Mouse (Mus musculus) testis, postnatal 10 days (tissue): ENCODE results near the gene Arhgap40.

ENCODE experiments used
- DNase-seq: peaks from one replicate; pipeline ENCODE4 v3.0.0; 2021; ENCODE audit warnings: low spot score

Gene Arhgap40

DNA sequence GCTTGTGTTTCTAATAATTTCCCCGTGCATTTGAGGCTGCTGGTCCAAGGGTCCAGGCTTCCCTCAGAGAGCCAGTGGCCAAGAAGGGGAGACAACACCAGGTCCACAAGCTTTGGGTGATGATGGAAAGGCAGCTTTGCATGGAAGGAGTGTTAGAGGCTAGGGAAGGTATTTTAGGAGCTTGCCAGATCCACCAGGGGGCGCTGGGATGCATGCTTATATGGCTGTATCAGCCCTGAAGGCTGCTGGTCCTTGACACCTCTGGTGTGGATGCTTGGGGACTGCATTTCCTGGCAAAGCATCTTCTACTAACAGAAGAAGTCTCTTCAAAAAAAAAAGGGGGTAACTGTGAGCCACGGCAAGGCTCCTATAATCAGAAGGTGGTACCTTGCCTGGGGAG, 37.5 kb downstream of the Arhgap40 start:
- peak; percentile 92 for DNase-seq

DNA sequence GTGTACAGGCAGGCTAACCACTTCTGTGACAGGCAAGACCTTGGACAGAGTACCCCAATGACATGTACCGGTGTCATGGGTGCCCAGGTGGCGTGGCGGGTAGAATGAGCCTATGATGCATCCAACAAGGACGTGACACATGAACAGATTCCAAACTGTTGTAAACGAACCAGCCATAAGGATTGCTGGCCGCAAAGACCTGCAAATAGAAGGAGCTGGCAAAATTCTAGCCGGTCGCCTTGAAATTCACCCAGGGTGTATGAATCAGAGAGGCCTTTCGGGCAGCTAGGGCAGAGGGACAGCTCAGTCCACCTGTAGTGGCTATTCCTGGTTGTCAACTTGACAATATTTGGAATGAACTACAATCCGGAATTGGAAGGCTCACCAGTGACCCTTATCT, 41.8 kb downstream of the Arhgap40 start:
- DNase-seq: no peak

DNA sequence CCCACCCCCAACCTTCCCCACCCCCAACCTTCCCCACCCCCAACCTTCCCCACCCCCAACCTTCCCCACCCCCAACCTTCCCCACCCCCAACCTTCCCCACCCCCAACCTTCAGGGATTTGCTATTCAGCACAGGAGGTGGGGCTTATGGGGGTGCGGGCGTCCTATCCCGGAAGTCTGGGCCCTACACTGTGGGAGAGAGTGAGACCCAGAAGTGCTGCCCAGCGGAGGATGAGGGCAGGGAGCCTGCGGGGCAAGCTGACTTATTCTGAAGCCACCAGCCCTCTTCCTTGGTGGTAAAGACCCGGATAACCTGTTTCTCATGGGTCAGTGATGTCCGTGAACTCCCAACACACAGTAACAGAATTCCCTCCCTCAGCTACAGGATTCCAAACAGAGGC, 42.7 kb downstream of the Arhgap40 start:
- no peak for DNase-seq

DNA sequence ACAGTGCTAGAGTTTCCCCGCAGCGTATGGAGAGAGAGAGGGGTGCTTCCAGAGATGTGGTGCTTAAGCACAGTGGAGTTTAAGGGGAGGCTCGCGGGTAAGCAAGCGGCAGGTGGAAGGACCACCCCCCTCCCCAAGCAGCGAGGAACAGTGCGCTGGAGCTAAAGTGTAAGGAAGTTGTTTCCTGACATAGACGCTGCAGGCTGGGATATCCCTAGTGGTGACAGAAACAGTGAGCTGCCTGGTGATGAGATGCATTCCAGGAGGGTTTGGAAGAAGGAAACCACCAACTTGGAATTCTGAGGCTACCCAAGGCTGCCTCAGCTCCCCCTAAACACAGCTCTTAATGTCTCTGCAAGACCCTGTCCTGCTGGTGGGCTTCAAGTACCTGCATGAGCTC, 43.2 kb downstream of the Arhgap40 start:
- no peak for DNase-seq

DNA sequence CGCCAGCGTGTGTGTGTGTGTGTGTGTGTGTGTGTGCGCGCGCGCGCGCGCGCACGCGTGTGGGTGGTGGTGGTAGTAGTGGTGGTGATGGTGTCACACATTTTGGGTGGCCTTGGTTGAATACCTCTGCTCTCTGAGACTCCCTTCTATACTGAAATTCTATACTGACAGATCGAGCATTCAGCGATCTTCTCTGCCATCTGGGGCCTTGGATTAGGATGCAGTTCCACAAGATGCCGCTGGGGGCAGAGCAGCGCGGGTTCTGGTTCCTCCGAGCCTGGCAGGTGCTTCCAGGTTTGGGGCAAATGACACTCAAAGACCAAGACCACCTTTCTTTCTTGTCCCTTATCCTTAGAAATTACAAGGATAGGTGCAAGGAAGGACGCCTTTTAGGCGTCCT, 43.6 kb downstream of the Arhgap40 start:
- DNase-seq: peak; percentile 83

DNA sequence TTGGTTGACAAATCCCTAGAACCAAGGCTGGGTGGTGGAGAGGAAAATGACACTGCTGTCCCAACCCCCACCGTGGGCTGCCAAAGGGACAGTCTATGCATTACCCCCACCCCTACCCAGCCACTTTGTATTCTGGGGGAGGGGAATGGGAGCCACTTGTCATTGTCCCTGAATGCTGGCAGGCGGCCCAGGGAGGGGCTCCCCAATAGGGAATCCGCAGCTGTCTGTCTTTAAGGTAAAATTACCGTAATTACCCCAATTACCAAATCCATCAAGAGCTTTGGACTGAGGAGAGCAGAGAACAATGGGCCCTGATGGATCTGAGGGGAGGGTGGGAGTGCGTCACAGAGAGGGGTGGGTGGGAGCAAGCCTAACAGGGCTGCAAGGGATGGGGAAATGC, 44.2 kb downstream of the Arhgap40 start:
- no peak for DNase-seq

DNA sequence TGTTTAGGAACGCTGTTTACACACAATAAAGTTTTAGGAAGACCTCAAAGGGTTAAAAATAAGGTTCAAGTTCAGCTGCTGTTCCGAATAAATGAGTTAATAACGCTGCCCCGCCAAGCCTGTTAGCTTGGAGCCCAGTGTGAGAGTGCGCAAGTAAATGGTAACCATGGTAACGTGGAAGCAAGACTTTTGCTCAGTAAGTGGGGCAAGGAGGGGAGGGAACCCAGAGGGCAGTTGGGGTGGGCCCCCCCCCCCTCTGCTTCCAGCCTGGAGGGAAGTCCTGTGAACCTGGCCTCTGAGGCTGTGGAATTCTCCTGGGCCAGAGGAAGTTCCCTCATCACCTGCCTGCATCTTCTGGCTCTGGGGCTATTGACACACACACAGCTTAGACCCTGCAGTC, 47.3 kb downstream of the Arhgap40 start:
- no peak for DNase-seq

DNA sequence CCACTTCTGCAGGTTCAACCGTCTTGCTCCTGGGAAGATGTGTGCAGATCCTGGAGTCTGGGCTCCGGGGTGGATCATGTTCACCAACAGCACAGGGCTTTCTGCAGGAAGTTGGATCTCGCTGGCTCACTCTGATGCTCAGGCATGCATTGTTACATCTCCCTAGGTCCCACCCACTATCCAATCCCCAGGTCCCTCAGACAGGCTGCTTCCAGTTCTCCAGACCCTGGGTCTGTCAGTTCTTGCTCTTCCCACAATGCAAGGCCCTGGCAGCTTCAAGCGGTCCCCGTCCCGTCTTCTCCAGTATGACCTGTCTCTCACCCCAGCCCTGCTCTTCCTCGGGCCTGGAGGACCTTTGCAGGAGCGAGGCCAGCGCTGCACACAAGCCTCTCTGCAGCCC, 48.2 kb downstream of the Arhgap40 start:
- DNase-seq: no peak

DNA sequence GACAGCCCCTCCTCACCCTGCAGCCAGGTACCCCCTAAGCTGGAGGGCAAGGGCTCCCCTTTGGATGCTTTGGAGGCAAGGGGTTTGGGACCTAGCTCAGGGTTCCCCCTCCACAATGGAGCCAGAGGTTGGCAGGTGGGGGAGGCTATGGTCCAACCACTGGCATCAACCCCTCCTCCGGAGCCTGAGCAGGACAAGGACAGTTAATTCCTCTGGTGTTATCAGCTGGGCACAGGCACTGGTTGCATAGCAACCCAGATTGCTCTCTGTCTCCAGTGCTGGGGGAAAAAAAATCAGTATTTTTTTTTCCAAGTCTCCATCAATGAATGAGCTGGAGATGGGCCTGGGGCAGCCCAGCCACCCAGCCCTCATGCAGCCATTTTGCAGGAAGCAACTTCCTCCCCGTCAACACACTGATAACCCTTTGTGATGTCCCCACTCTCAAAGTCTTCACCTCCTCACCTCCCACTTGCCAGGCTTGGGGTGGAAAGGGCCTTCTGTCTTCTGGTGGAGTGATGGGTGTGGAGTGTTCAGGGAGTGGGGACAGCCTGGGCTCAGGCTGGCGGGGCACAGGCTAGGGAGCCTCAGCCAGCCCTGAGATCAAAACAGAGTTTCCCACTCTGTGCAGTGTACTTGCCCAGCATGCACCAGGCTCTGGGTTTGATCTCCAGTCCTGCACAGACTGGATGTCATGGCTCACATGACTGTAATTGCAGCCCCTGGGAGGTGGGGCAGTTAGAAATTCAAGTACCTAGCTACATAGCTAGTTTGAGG, 49.0 kb downstream of the Arhgap40 start:
- DNase-seq: no peak

DNA sequence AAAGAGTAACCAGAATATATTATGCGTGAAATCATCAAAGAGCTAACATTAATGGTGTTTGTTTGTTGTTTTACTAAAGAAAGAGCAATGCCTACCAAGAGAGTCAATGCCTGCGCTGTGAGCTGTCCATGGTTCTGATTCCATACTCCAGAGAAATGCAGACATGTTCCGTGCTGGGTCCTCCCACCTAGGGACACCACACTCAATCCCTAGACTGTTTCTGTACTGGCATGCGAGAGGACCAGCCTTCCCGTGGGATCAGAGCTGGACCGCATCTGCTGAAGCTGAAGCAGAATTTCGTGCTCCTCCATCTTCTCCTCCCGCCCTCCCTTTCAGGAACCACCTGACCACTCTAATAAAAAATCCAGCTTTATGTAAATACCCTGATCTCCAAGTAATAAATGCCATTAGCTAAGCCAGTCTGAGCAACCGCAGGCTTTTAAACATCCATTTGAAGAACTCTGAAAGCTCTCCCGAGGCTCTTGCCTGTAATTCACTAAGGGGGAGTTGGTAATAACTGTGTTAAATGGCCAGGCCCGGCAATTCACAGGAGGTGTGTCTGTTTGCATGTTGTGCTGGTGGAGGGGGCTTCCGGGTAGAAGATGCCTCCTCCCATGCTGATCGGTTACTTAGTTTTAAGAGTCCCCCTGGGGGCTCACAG, 58.0 kb downstream of the Arhgap40 start:
- DNase-seq: peak; percentile 74

DNA sequence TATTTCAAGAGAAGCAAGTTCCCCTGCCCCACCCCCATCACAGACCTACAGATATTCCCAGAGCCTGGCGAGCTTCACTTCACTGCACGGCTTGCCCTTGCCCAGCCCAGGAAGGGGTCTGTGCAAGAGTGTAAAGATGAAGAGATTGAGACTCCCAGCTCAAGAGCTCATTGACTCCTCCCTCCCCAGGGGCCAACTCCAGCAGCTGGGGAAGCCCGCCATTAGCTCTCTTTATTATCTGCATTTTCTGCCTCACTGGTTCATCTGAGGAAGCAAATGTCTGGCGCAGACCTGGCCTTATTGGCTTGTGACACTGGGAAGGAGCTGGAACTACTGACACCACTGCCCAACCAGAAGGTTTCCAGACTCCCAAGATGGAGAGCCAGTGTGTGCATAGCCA, 67.4 kb downstream of the Arhgap40 start:
- DNase-seq: no peak

DNA sequence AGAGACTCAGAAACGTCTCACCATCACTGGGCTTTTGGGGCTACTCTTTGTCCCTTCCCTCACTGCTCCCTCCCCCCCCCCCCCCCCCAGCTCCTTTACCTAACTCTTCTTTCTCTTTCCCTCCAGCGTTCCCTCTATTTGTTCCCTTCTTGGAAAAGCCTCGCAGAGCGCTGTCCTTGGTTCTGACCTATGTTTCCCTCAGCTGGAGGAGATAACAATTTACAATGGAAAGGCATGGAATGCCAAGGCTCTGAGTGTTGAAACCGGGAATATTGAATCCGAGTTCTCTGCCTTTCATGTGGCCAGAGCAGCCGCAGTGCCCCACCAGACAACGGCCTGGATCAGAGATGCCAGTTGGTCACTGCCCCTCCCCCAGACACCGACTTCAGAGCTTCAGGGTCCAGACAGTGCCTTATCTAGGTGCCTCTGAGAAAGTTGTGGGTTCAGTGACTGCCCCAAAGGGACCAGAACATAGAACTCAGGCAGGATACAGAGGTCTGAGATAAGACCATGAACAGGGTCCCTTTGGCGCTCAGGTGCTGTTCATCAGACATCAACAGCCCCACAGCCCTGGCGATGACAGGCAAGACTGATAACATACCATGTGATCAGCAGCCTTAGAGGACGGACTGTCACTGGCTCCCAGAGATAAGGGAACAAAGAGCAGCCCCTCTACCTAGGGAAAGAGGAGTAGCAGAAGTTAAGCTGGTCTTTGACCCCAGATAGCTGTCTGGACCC, 72.2 kb downstream of the Arhgap40 start:
- peak; percentile 70 for DNase-seq

DNA sequence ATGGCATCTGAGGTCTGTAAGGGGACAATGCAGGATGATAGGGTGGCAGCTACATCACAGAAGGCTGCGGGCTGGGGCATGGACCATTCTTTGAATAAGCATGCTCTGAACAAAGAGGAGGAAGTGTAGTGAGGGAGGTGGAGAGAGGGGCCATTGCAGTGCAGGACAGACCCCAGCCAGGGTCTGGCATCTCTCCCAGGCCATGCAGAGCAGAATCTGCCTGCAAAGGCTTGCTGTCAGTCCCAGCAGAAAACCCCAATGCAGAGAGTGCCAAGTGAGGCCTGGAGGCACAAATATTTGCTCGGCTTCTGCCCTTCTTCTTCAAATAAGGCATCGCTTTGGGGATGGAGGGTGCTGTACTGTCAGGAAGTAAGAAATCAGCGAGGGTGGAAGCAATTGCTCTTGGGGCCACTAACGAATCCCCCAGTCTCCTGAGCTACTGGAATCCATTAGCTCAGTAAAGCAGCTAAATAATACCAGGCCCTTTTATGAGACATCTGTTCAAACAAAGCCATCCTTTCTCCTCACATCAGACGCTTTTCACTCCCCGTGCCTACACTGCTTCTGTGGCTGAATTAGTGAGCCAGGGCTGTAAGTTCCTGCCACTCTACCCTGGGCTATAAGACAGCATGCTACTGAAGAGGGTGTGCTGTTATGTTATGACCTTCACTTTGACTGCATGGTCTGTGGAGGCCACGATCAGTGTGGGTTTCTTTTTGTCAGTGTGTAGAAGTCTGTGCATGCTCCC, 76.1 kb downstream of the Arhgap40 start:
- no peak for DNase-seq

DNA sequence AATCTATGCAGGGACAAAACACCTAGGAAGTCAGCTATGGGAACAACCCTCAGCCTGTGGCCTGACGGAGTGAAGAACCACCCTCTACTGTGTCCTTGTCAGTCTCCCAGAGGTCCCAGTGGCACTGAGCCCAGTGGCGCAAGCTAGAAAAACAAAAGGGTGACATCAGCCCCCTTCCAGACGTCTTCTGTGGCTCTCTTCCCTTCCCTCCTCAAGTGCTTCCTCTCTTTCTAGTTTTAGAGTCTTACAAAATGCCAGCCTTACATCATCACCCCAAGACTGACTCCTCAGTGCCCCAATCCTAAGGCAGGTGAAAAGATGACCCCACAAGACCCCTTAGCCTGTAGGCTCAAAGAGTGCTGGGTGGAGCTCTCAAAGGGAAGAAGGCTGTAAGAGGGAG, 77.9 kb downstream of the Arhgap40 start:
- no peak for DNase-seq

DNA sequence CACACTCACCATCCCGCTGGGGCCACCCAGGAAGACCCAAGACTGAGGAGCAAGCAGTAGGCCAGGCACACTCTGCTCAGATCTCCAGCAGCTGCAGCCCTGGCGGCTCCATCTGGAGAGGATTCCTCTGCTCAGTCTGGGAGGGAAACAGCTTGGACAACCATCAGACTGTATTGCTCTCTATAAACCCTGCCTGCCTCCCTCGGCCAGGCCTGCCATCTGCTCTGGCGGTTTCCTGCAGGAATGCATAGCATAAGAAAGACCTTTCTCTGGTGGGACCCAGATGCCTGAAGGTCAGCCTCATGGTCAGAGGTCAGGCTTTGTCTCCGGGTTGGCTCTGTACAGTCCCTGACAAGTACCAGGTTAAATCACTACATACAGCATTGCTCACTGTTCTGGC, 78.7 kb downstream of the Arhgap40 start:
- DNase-seq: no peak

DNA sequence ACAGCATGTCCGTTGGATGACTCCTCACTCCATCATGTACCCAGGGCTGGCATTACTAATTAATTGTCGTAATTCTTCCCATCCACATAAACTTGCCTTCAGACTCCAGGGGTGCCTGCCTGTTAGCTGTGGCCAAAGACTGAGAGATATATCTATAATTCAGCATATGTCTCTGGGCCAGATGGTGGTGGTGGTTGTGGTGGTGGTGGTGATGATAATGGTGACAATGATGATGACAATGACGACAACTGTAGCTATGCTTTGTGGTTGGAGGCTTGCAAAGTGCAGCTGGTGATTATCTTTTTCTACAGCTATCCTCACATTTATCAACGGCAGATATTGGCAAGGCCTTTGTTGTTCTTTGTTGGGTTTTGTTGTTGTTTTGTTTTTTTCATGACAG, 80.8 kb downstream of the Arhgap40 start:
- no peak for DNase-seq

DNA sequence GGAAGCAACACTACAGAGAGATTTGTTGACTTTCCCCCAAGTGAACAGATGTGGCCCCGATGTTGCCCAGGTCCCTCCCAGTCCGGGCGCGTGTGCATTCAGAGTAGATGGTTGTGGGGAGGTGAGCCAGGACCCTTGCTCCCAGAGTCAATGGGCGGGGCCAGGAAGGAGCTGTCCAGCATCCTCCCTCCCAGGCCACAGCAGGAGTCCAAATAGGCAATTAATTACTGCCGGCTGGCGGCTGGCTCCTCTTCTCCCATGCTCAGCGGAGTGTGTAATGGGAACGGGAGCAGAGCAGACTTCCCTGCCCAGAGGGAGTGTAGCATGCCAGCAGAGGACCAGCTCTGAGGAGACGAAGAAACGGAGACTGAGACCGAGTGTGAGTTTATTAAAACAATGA, 82.5 kb downstream of the Arhgap40 start:
- DNase-seq: peak; percentile 60

DNA sequence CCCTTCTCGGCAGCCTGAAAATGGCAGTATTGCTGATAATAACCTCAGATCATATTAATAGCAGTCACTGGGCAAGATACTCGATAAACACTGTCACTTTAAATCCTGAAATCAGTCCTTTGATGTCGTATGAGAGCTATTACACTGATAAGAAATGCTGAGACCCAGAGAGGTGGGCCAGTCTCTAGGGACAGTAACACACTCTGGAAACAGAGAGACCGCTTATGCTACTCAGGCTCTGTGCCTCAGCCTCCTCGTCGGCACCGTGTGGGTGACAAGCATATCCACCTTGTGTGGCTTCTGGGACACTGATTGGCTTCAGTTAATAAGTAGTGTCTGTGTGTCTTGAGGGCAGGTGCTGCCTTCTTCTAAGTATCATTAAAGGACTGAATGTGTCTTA, 83.0 kb downstream of the Arhgap40 start:
- no peak for DNase-seq

DNA sequence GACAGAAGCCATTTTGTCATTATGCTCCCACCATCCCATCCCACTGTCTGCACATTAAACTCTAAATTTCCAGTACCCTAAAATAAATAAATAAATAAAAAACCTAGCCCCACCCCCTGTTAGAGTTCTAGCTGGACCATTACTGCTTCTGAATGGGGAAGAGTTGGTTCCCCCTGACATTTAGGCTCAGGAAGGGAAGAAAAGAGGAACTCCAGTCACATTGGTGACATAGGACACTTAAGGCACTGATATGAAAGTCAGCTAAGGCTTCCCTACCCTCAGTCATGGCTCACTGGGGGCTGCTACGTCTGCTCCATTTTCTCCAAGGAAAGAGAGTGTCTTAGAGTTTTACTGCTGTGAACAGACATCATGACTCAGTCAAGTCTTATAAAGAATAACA, 84.2 kb downstream of the Arhgap40 start:
- no peak for DNase-seq
